Mouse (Mus musculus) midbrain, embryonic 13.5 days (tissue): ENCODE results near the gene Lrpap1. TPM values are rescaled to one million over a fixed set of nuclear protein-coding genes. Genes with fewer than 3 reads are reported as not detected.

Experiments
- ATAC-seq: fragments of 200-750 bp; cut with Nextera tagmentation; 2 replicates; pipeline ENCODE4 v1.8.0; 2017; ENCODE audit warnings: mild to moderate bottlenecking, moderate TSS enrichment, moderate library complexity
- H3K27ac ChIP-seq: fragments of 300-500 bp; sonication (generic); 2 replicates; pipeline ENCODE4 v1.5.1; 2015; ENCODE audit warnings: inconsistent platforms, mild to moderate bottlenecking, moderate library complexity
- H3K27me3 ChIP-seq: fragments of 300-500 bp; sonication (generic); 2 replicates; pipeline ENCODE4 v1.6.1; 2015; ENCODE audit warnings: mild to moderate bottlenecking, inconsistent platforms
- H3K36me3 ChIP-seq: fragments of 300-500 bp; sonication (generic); 2 replicates; pipeline ENCODE4 v1.6.1; 2015; ENCODE audit warnings: mild to moderate bottlenecking, inconsistent platforms
- H3K4me1 ChIP-seq: fragments of 300-500 bp; sonication (generic); replicated peaks from 2 replicates; pipeline ENCODE4 v1.6.1; 2015; ENCODE audit warnings: inconsistent platforms
- H3K4me2 ChIP-seq: fragments of 300-500 bp; sonication (generic); replicated peaks from 2 replicates; pipeline ENCODE4 v1.6.1; 2015; ENCODE audit warnings: moderate library complexity, mild to moderate bottlenecking, inconsistent platforms
- H3K4me3 ChIP-seq: fragments of 300-500 bp; sonication (generic); replicated peaks from 2 replicates; pipeline ENCODE4 v1.5.1; 2015; ENCODE audit warnings: mild to moderate bottlenecking, inconsistent platforms
- H3K9ac ChIP-seq: fragments of 300-500 bp; sonication (generic); replicated peaks from 2 replicates; pipeline ENCODE4 v1.6.1; 2015; ENCODE audit warnings: mild to moderate bottlenecking, inconsistent platforms
- H3K9me3 ChIP-seq: fragments of 300-500 bp; sonication (generic); 2 replicates; pipeline ENCODE4 v1.6.1; 2016; ENCODE audit warnings: mild to moderate bottlenecking, inconsistent platforms
- WGBS: fragments of 180-500 bp; shearing (Covaris S2); methylation state at CpG from one replicate; pipeline ENCODE4 v1.1.7; 2015; 5-methylcytosine and 5-hydroxymethylcytosine counted together
- polyA plus RNA-seq: library from polyadenylated mRNA; unstranded; fragments of >200 nt; fragmentation: Nextera tagmentation; extraction: Ambion mirVana; gene quantifications from 2 replicates; pipeline ENCODE4 v1.2.1, GENCODE M21; 2015

Gene Lrpap1
- polyA plus RNA-seq, result 108 and 114 TPM in 2 replicates

DNA sequence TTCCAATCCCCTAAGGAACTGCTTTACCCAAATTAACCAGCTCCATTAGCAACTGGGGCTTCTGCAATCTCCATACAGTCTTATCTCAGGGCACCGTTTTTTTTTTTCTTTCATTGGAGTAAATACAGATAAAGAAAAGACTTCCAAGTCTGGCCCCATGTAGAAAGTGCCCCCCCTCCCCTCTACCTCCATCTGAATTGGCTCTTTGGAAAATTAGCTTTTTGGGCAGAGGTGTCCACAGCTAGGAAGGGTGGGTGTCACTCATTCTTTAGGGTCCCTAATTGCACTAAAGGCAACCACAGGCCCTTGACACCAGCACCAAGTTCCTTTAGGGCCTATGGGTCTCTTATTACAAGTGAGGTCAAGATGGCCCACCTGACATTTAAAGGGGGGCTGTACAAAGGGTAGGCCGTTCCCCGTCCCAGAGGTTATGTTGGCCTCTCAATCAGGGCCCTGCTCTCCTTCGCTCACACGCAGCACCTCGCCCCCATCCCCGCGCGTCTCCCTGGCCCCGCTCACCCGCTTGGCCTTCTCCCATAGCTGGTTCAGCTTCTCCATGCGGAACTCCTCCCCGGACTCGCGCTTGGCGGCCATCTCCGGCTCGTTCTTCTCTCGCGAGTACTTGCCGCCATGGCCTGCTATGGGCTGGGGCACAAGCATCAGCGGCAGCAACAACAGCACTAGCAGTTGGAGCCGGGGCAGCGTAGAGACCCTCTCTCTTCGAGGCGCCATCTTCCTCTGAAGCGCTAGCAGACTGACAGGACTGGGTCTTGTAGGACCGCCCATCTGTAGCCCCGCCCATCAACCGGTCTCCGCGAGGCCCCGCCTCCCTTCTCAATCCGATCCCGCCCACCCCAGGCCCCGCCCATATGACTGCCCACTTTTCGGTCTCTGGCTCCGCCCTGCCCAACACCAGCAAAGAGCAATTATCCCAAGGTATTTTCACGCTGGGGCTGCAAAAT is at the start of gene Lrpap1:
Gene Lrpap1, minus strand, starts transcription at position 807 of the 962 bp plus-strand sequence.
- Histone ChIP-seq H3K4me2 (peak within 1 kb of the TSS; percentile 74), H3K36me3 (peaks cover 24% of the 10 kb centered on the region), H3K4me1 (peaks cover 27% of the 10 kb centered on the region), H3K9me3 (no peaks in the 10 kb centered on the region), H3K9ac (peak within 1 kb of the TSS; percentile 83), H3K4me3 (peak within 1 kb of the TSS; percentile 61), H3K27ac (peak within 1 kb of the TSS; percentile 86), H3K27me3 (no peaks in the 10 kb centered on the region)
- WGBS, result under 1% methylated on average over 39 of the region's 39 CpGs
- ATAC-seq, result peak; percentile 97

DNA sequence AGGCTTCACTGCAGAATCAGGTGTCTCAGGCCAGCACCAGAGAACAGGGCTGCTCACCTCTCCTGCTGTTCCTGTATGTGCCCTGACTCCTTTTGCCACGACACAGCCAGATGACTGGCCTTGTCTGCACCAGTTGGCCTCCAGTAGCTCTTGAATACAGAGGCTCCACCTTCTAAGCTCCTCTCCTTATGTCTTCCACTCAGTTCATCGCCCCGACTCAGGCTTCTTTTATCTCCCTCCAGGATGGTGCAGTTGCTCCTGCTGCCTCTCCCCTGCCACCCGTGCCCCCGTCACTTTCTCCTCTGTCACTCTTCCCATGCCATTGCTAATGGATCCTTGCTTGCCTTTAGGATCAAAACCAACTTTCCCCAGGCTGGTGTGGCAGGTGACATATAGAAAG is 44.4 kb upstream of the Lrpap1 start:
- H3K9me3 ChIP-seq, result peaks cover 5% of the 10 kb centered on the region; the same call in 1 of the 2 replicates
- H3K4me2 ChIP-seq, result no peak overlapping the region
- H3K36me3 ChIP-seq, result no peaks in the 10 kb centered on the region
- peaks cover 15% of the 10 kb centered on the region for H3K4me1 ChIP-seq
- no peak for ATAC-seq
- WGBS, result 80% methylated on average over 5 of the region's 5 CpGs
- H3K4me3 ChIP-seq, result no peak overlapping the region
- H3K9ac ChIP-seq, result no peak overlapping the region
- no peak overlapping the region for H3K27ac ChIP-seq
- no peaks in the 10 kb centered on the region for H3K27me3 ChIP-seq

DNA sequence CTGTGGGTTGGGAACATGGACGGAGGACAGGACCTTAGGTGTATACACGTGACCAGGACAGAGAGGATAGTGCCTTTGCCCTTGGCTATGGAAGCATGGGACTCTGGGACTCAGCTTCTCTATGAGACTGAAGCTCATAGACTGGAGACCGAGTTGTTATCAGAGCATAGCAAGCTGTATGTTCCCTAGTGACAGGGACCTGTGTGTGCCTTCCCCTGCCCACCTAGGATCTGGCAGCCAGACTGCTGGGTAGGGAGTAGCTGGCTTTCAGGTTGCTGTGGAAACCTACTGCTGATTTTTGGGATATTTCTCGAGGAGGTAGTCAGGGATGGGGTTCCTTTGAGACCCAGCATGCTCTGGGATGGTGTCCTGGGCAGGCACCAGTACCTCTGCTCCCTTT is 44.0 kb upstream of the Lrpap1 start:
- H3K9me3 ChIP-seq, result peaks cover 5% of the 10 kb centered on the region; the same call in 1 of the 2 replicates
- no peak for ATAC-seq
- H3K27me3 ChIP-seq, result no peaks in the 10 kb centered on the region
- H3K4me3 ChIP-seq, result no peak overlapping the region
- WGBS, result 77% methylated on average over 4 of the region's 4 CpGs
- no peak overlapping the region for H3K27ac ChIP-seq
- H3K4me2 ChIP-seq, result no peak overlapping the region
- H3K9ac ChIP-seq, result no peak overlapping the region
- peaks cover 15% of the 10 kb centered on the region for H3K4me1 ChIP-seq
- H3K36me3 ChIP-seq, result no peaks in the 10 kb centered on the region

DNA sequence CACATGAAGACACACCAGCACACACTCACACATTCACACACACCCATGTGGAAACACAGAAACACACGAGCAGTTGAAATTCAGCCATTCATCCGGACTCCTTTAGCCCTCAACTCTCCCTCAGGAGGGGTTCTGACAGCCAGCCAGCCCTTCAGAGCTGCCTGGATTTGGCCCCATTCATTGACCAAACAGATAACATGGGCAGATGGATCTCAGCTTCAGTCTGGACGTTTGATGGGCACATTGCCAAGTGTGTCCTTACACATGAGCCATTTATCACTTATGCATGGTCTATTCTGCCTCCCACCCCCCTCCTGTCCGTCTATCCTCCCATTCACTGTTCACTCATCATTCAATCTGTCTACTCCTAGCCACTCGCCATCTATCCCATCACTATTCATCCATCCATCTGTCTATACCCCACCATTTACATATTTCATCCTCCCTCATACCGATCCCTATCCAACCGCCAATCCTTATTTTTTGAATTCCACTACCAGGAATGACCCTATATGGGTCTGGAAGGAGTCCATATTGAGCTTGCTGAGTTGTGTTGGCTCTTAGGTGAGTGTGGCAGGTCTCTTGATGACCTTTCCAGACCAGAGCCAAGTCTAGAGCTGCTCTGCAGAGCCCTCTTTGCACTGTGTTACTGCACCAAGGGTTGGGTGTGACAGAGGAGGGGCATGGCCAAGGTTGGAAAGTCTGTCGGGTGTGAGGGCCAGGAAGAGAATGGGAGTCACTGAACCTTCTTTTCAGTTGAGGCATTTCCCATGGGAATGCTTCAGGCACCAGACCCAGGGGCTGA is 42.6 kb upstream of the Lrpap1 start:
- Histone ChIP-seq H3K4me1 (peaks cover 21% of the 10 kb centered on the region), H3K4me2 (no peak overlapping the region), H3K27me3 (no peaks in the 10 kb centered on the region), H3K27ac (no peak overlapping the region), H3K9me3 (peaks cover 5% of the 10 kb centered on the region; the same call in 1 of the 2 replicates), H3K4me3 (no peak overlapping the region), H3K36me3 (no peaks in the 10 kb centered on the region), H3K9ac (no peak overlapping the region)
- WGBS, result 65% methylated on average over 8 of the region's 8 CpGs
- ATAC-seq, result no peak; the same call in 1 of the 2 replicates

DNA sequence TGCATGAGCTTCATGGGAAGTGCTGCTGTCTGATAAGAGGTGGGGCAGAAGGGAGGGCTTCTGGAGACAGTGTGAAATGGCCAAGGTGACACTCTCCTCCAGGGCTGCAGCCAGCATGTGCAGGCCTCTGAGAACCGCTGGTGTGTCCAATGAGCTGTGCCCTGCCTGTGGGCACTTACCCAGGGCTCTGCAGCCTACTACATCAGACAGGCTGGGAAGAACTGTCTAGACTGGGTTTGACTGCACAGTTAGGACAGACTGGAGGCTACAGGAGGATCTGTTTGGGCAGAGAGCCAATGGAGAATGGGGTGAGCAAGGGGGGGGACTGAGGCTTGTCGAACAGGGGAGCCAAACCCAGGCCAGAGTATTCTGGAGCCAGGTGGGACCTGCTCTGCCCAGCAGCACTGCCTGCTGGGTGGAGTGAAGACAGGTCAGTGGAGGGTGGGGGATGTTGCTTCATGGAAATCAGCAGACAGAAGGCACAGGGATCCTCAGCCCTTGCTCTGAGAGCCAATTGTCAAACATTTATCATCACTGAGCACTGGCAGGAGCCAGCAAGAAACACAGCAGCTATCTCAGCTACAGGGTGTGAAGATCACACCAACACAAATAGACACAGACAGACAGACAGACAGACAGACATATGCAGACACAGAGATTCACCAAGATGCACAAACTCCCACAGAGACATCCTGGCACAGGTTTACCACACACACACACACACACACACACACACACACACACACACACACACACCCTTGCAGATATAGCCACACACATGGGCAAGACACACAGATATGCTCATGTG is 41.8 kb upstream of the Lrpap1 start:
- no peak overlapping the region for H3K4me3 ChIP-seq
- peak; percentile 51 for ATAC-seq
- H3K9me3 ChIP-seq, result peaks cover 5% of the 10 kb centered on the region; the same call in 1 of the 2 replicates
- peaks cover 23% of the 10 kb centered on the region for H3K4me1 ChIP-seq
- H3K36me3 ChIP-seq, result no peaks in the 10 kb centered on the region
- peak overlapping the region; percentile 47; the same call in 1 of the 2 replicates for H3K27ac ChIP-seq
- WGBS, result 54% methylated on average over 2 of the region's 2 CpGs
- no peak overlapping the region; the same call in 1 of the 2 replicates for H3K9ac ChIP-seq
- H3K27me3 ChIP-seq, result no peaks in the 10 kb centered on the region
- no peak overlapping the region for H3K4me2 ChIP-seq

- H3K4me1 ChIP-seq, result peaks cover 23% of the 10 kb centered on the region
- no peak overlapping the region for H3K9ac ChIP-seq
- H3K27me3 ChIP-seq, result no peaks in the 10 kb centered on the region
- H3K9me3 ChIP-seq, result peaks cover 5% of the 10 kb centered on the region; the same call in 1 of the 2 replicates
- no peak overlapping the region for H3K4me2 ChIP-seq
- ATAC-seq, result no peak
- H3K36me3 ChIP-seq, result no peaks in the 10 kb centered on the region
- no peak overlapping the region for H3K4me3 ChIP-seq
- WGBS, result 76% methylated on average over 2 of the region's 2 CpGs
- H3K27ac ChIP-seq, result no peak overlapping the region
Observed at GRCm38 (mm10) chr5:35146747-35147146, 41.2 kb upstream of the Lrpap1 start.

DNA sequence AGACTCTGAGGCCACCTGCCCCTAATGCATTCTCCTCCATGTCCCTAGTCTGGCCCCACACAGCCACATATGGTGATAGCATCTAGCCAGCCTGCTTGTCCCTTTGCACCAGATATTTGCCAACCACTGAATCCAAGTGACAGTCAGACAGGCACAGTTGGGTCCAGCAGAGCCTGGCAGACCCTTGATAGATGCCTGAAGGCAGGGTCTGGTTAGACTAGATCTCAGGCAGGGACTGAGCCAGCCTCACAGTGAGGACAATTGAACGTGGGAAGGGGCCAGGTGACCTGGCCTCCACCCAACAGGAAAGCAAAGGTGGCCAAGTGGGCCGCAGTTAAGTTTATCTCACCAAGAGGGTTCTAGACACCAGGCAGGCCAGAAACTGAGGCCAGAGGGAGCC is 39.1 kb upstream of the Lrpap1 start:
- WGBS, result 87% methylated on average over 2 of the region's 2 CpGs
- ATAC-seq, result no peak
- Histone ChIP-seq H3K4me3 (no peak overlapping the region), H3K9ac (no peak overlapping the region), H3K4me1 (peaks cover 28% of the 10 kb centered on the region), H3K4me2 (no peak overlapping the region), H3K9me3 (no peaks in the 10 kb centered on the region), H3K27me3 (no peaks in the 10 kb centered on the region), H3K36me3 (no peaks in the 10 kb centered on the region), H3K27ac (no peak overlapping the region)

DNA sequence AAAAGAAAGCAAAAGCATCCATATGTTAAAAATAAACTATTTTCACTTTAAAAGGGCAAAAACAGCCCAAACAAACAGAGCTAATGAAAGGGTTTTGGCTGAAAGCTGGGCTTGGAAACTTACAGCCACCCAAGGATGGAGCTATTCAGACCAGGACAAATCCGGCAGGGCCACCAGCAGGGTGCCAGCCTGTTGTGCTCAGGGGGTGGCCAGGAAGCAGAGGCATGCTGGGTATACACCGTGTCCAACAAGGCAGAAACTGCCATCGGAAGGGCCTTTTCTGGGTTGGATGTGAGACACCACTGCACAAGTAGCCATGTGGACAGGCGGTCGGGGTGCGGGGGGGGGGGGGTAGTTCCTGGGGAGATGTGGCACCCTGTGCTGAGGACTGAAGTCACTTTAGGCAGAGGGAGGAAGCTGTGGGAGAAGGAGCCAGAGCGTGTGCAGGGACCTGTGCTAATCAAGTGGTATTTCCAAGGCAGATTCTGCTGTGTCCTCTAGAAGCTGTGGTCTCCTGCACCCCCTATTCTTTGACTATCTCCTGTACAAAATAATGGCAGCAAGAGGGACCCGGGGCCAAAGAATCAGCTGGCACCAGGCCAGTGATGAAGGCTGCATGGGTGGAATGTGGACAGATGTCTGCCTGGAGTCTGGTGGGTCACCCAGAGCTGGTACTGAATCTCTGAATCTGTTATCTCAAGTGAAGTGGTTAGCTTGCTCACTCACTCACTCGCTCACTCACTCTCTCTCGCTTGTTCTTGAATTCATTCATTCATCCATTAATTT is 38.1 kb upstream of the Lrpap1 start:
- Histone ChIP-seq H3K27me3 (no peaks in the 10 kb centered on the region), H3K9me3 (no peaks in the 10 kb centered on the region), H3K4me3 (no peak overlapping the region), H3K4me1 (peaks cover 28% of the 10 kb centered on the region), H3K9ac (no peak overlapping the region), H3K27ac (no peak overlapping the region), H3K4me2 (no peak overlapping the region), H3K36me3 (no peaks in the 10 kb centered on the region)
- no peak for ATAC-seq
- WGBS, result 49% methylated on average over 10 of the region's 10 CpGs

GRCm38 (mm10) chr5:35142910-35143309 is 37.3 kb upstream of the Lrpap1 start:
- H3K27me3 ChIP-seq, result no peaks in the 10 kb centered on the region
- no peak overlapping the region for H3K4me2 ChIP-seq
- no peaks in the 10 kb centered on the region for H3K36me3 ChIP-seq
- ATAC-seq, result no peak
- H3K27ac ChIP-seq, result no peak overlapping the region
- H3K4me1 ChIP-seq, result peaks cover 30% of the 10 kb centered on the region
- no peaks in the 10 kb centered on the region for H3K9me3 ChIP-seq
- no peak overlapping the region for H3K4me3 ChIP-seq
- WGBS, result 17% methylated on average over 1 of the region's 1 CpGs
- H3K9ac ChIP-seq, result no peak overlapping the region

GRCm38 (mm10) chr5:35141316-35141715 is 35.8 kb upstream of the Lrpap1 start:
- Histone ChIP-seq H3K4me3 (no peak overlapping the region), H3K27ac (no peak overlapping the region), H3K4me2 (no peak overlapping the region), H3K27me3 (no peaks in the 10 kb centered on the region), H3K4me1 (peaks cover 20% of the 10 kb centered on the region), H3K9me3 (no peaks in the 10 kb centered on the region), H3K36me3 (no peaks in the 10 kb centered on the region), H3K9ac (no peak overlapping the region)
- 43% methylated on average over 3 of the region's 3 CpGs for WGBS
- no peak for ATAC-seq

- no peaks in the 10 kb centered on the region for H3K36me3 ChIP-seq
- no peak overlapping the region for H3K9ac ChIP-seq
- 75% methylated on average over 11 of the region's 11 CpGs for WGBS
- no peaks in the 10 kb centered on the region for H3K9me3 ChIP-seq
- no peak overlapping the region for H3K4me2 ChIP-seq
- H3K27me3 ChIP-seq, result no peaks in the 10 kb centered on the region
- H3K4me3 ChIP-seq, result no peak overlapping the region
- H3K27ac ChIP-seq, result peak overlapping the region; percentile 36; the same call in 1 of the 2 replicates
- ATAC-seq, result no peak
- peaks cover 14% of the 10 kb centered on the region; the same call in 1 of the 2 replicates for H3K4me1 ChIP-seq
Observed at GRCm38 (mm10) chr5:35138183-35138611, 32.6 kb upstream of the Lrpap1 start.
